Mouse (Mus musculus): Measurements from ENCODE around the gene Elmo1. TPM values are rescaled to one million over a fixed set of nuclear protein-coding genes. Genes with fewer than 3 reads are reported as not detected.

Elmo1 gene
- polyA plus RNA-seq, 1 experiment from 2014 or later = 21.4 TPM

GRCm38 (mm10) chr13:20049654-20050053, 40.7 kb upstream of the Elmo1 start:
- Histone ChIP-seq H3K36me3 (ENCODE audit: control insufficient read depth, insufficient read depth, low read length) (no peaks in the 10 kb centered on the region), H3K4me2 (ENCODE audit: low read depth, low read length) (no peak overlapping the region), H3K4me3 (ENCODE audit: low read depth, low read length) (no peak overlapping the region), H3K9ac (ENCODE audit: low read depth, low read length) (no peak overlapping the region), H3K27me3 (replicated peaks; ENCODE audit: control insufficient read depth, insufficient read depth, low read length) (no peaks in the 10 kb centered on the region), H3K9me3 (ENCODE audit: control insufficient read depth, low read length) (no peaks in the 10 kb centered on the region), H3K27ac (replicated peaks; ENCODE audit: low read depth, low read length) (no peak overlapping the region), H3K4me1 (ENCODE audit: control insufficient read depth, insufficient read depth, low read length) (0 out of 2 replicates have a peak, but pooled peaks cover 4% of the 10 kb centered on the region)
- DNase-seq (ENCODE audit: low spot score) (no peak), ATAC-seq (ENCODE audit: low read depth) (no peak)
- WGBS = 67% methylated on average over 8 of the region's 8 CpGs

GRCm38 (mm10) chr13:20050149-20050548, 40.2 kb upstream of the Elmo1 start:
- no peak overlapping the region for H3K9ac ChIP-seq (ENCODE audit: low read depth, low read length)
- ATAC-seq (ENCODE audit: low read depth) (no peak), DNase-seq (ENCODE audit: low spot score) (no peak)
- no peak overlapping the region for H3K4me3 ChIP-seq (ENCODE audit: low read depth, low read length)
- no peak overlapping the region for H3K27ac ChIP-seq (replicated peaks; ENCODE audit: low read depth, low read length)
- H3K4me2 ChIP-seq (ENCODE audit: low read depth, low read length) = no peak overlapping the region
- no peaks in the 10 kb centered on the region for H3K36me3 ChIP-seq (ENCODE audit: control insufficient read depth, insufficient read depth, low read length)
- H3K27me3 ChIP-seq (replicated peaks; ENCODE audit: control insufficient read depth, insufficient read depth, low read length) = no peaks in the 10 kb centered on the region
- 89% methylated on average over 10 of the region's 10 CpGs for WGBS
- 0 out of 2 replicates have a peak, but pooled peaks cover 4% of the 10 kb centered on the region for H3K4me1 ChIP-seq (ENCODE audit: control insufficient read depth, insufficient read depth, low read length)
- no peaks in the 10 kb centered on the region for H3K9me3 ChIP-seq (ENCODE audit: control insufficient read depth, low read length)

- no peak overlapping the region for H3K9ac ChIP-seq (ENCODE audit: low read depth, low read length)
- H3K27ac ChIP-seq (replicated peaks; ENCODE audit: low read depth, low read length) = no peak overlapping the region
- no peak for DNase-seq (ENCODE audit: low spot score)
- no peak for ATAC-seq (ENCODE audit: low read depth)
- H3K27me3 ChIP-seq (replicated peaks; ENCODE audit: control insufficient read depth, insufficient read depth, low read length) = no peaks in the 10 kb centered on the region
- H3K36me3 ChIP-seq (ENCODE audit: control insufficient read depth, insufficient read depth, low read length) = no peaks in the 10 kb centered on the region
- no peak overlapping the region for H3K4me3 ChIP-seq (ENCODE audit: low read depth, low read length)
- H3K9me3 ChIP-seq (ENCODE audit: control insufficient read depth, low read length) = no peaks in the 10 kb centered on the region
- 86% methylated on average over 1 of the region's 1 CpGs for WGBS
- no peak overlapping the region for H3K4me2 ChIP-seq (ENCODE audit: low read depth, low read length)
- no peaks in the 10 kb centered on the region for H3K4me1 ChIP-seq (ENCODE audit: control insufficient read depth, insufficient read depth, low read length)
These were observed 32.5 kb upstream of the Elmo1 start for GRCm38 (mm10) chr13:20057926-20058325.

- H3K9ac ChIP-seq (ENCODE audit: low read depth, low read length) = no peak overlapping the region
- 75% methylated on average over 5 of the region's 5 CpGs for WGBS
- no peaks in the 10 kb centered on the region for H3K4me1 ChIP-seq (ENCODE audit: control insufficient read depth, insufficient read depth, low read length)
- no peak overlapping the region for H3K27ac ChIP-seq (replicated peaks; ENCODE audit: low read depth, low read length)
- ATAC-seq (ENCODE audit: low read depth) (no peak), DNase-seq (ENCODE audit: low spot score) (no peak)
- H3K27me3 ChIP-seq (replicated peaks; ENCODE audit: control insufficient read depth, insufficient read depth, low read length) = no peaks in the 10 kb centered on the region
- no peak overlapping the region for H3K4me2 ChIP-seq (ENCODE audit: low read depth, low read length)
- no peak overlapping the region for H3K4me3 ChIP-seq (ENCODE audit: low read depth, low read length)
- no peaks in the 10 kb centered on the region for H3K36me3 ChIP-seq (ENCODE audit: control insufficient read depth, insufficient read depth, low read length)
- H3K9me3 ChIP-seq (ENCODE audit: control insufficient read depth, low read length) = no peaks in the 10 kb centered on the region
These were observed 29.4 kb upstream of the Elmo1 start for GRCm38 (mm10) chr13:20061031-20061430.

- ATAC-seq (ENCODE audit: low read depth) = no peak
- no peak for DNase-seq (ENCODE audit: low spot score)
- H3K4me3 ChIP-seq (ENCODE audit: low read depth, low read length) = no peak overlapping the region
- H3K27me3 ChIP-seq (replicated peaks; ENCODE audit: control insufficient read depth, insufficient read depth, low read length) = no peaks in the 10 kb centered on the region
- no peak overlapping the region for H3K27ac ChIP-seq (replicated peaks; ENCODE audit: low read depth, low read length)
- no peaks in the 10 kb centered on the region for H3K36me3 ChIP-seq (ENCODE audit: control insufficient read depth, insufficient read depth, low read length)
- no peak overlapping the region for H3K4me2 ChIP-seq (ENCODE audit: low read depth, low read length)
- no peak overlapping the region for H3K9ac ChIP-seq (ENCODE audit: low read depth, low read length)
- H3K9me3 ChIP-seq (ENCODE audit: control insufficient read depth, low read length) = no peaks in the 10 kb centered on the region
- no peaks in the 10 kb centered on the region for H3K4me1 ChIP-seq (ENCODE audit: control insufficient read depth, insufficient read depth, low read length)
- 69% methylated on average over 5 of the region's 5 CpGs for WGBS
These were observed 27.1 kb upstream of the Elmo1 start for GRCm38 (mm10) chr13:20063331-20063730.

- Histone ChIP-seq H3K4me1 (ENCODE audit: control insufficient read depth, insufficient read depth, low read length) (no peaks in the 10 kb centered on the region), H3K4me3 (ENCODE audit: low read depth, low read length) (no peak overlapping the region), H3K36me3 (ENCODE audit: control insufficient read depth, insufficient read depth, low read length) (no peaks in the 10 kb centered on the region), H3K9me3 (ENCODE audit: control insufficient read depth, low read length) (no peaks in the 10 kb centered on the region), H3K27me3 (replicated peaks; ENCODE audit: control insufficient read depth, insufficient read depth, low read length) (no peaks in the 10 kb centered on the region), H3K27ac (replicated peaks; ENCODE audit: low read depth, low read length) (no peak overlapping the region), H3K4me2 (ENCODE audit: low read depth, low read length) (no peak overlapping the region), H3K9ac (ENCODE audit: low read depth, low read length) (no peak overlapping the region)
- DNase-seq (ENCODE audit: low spot score) = no peak
- no peak for ATAC-seq (ENCODE audit: low read depth)
These were observed 18.4 kb upstream of the Elmo1 start for GRCm38 (mm10) chr13:20072043-20072442.

- no peak overlapping the region for H3K4me2 ChIP-seq (ENCODE audit: low read depth, low read length)
- H3K4me3 ChIP-seq (ENCODE audit: low read depth, low read length) = no peak overlapping the region
- H3K9ac ChIP-seq (ENCODE audit: low read depth, low read length) = no peak overlapping the region
- no peak overlapping the region for H3K27ac ChIP-seq (replicated peaks; ENCODE audit: low read depth, low read length)
- no peaks in the 10 kb centered on the region for H3K36me3 ChIP-seq (ENCODE audit: control insufficient read depth, insufficient read depth, low read length)
- H3K4me1 ChIP-seq (ENCODE audit: control insufficient read depth, insufficient read depth, low read length) = no peaks in the 10 kb centered on the region
- no peaks in the 10 kb centered on the region for H3K9me3 ChIP-seq (ENCODE audit: control insufficient read depth, low read length)
- WGBS = 81% methylated on average over 5 of the region's 5 CpGs
- no peak for DNase-seq (ENCODE audit: low spot score)
- no peaks in the 10 kb centered on the region for H3K27me3 ChIP-seq (replicated peaks; ENCODE audit: control insufficient read depth, insufficient read depth, low read length)
- no peak for ATAC-seq (ENCODE audit: low read depth)
These were observed 17.4 kb upstream of the Elmo1 start for GRCm38 (mm10) chr13:20072994-20073393.

- no peak overlapping the region for H3K27ac ChIP-seq (replicated peaks; ENCODE audit: low read depth, low read length)
- no peaks in the 10 kb centered on the region for H3K27me3 ChIP-seq (replicated peaks; ENCODE audit: control insufficient read depth, insufficient read depth, low read length)
- no peak for ATAC-seq (ENCODE audit: low read depth)
- no peaks in the 10 kb centered on the region for H3K4me1 ChIP-seq (ENCODE audit: control insufficient read depth, insufficient read depth, low read length)
- H3K4me2 ChIP-seq (ENCODE audit: low read depth, low read length) = no peak overlapping the region
- no peak overlapping the region for H3K4me3 ChIP-seq (ENCODE audit: low read depth, low read length)
- H3K9me3 ChIP-seq (ENCODE audit: control insufficient read depth, low read length) = no peaks in the 10 kb centered on the region
- DNase-seq (ENCODE audit: low spot score) = no peak
- H3K9ac ChIP-seq (ENCODE audit: low read depth, low read length) = no peak overlapping the region
- WGBS = 81% methylated on average over 1 of the region's 1 CpGs
- H3K36me3 ChIP-seq (ENCODE audit: control insufficient read depth, insufficient read depth, low read length) = no peaks in the 10 kb centered on the region
These were observed 13.9 kb upstream of the Elmo1 start for GRCm38 (mm10) chr13:20076521-20076920.

GRCm38 (mm10) chr13:20077237-20077636, 13.2 kb upstream of the Elmo1 start:
- no peak overlapping the region for H3K4me3 ChIP-seq (ENCODE audit: low read depth, low read length)
- ATAC-seq (ENCODE audit: low read depth) = no peak
- 89% methylated on average over 3 of the region's 3 CpGs for WGBS
- no peak overlapping the region for H3K9ac ChIP-seq (ENCODE audit: low read depth, low read length)
- H3K4me1 ChIP-seq (ENCODE audit: control insufficient read depth, insufficient read depth, low read length) = no peaks in the 10 kb centered on the region
- H3K27ac ChIP-seq (replicated peaks; ENCODE audit: low read depth, low read length) = no peak overlapping the region
- no peaks in the 10 kb centered on the region for H3K27me3 ChIP-seq (replicated peaks; ENCODE audit: control insufficient read depth, insufficient read depth, low read length)
- H3K9me3 ChIP-seq (ENCODE audit: control insufficient read depth, low read length) = no peaks in the 10 kb centered on the region
- no peak for DNase-seq (ENCODE audit: low spot score)
- no peaks in the 10 kb centered on the region for H3K36me3 ChIP-seq (ENCODE audit: control insufficient read depth, insufficient read depth, low read length)
- no peak overlapping the region for H3K4me2 ChIP-seq (ENCODE audit: low read depth, low read length)

All from embryonic facial prominence, embryonic 14.5 days (tissue).